8 mouse cellular contexts compared by ENCODE assay signal in genomic region chr11:3293361-3293760, GRCm38 (mm10). TPM values are rescaled to one million over a fixed set of nuclear protein-coding genes. Genes with fewer than 3 reads are reported as not detected.
DNase-seq lines count a peak whose midpoint lies in the region; ATAC-seq and TF ChIP-seq lines count a peak whose summit lies in the region.

No protein-coding gene starts in this region.

- no peak for TF ChIP-seq CTCF in gastrocnemius, adult 2 months (IDR thresholded peaks at IDR 0.05)
- TF ChIP-seq CTCF in thymus, adult 2 months (IDR thresholded peaks at IDR 0.05; ENCODE audit: borderline replicate concordance, control insufficient read depth, extremely low read depth, insufficient read depth, low read length, poor library complexity) = no peak

- H3K4me1 ChIP-seq in thymus, adult 2 months (replicated peaks; ENCODE audit: control insufficient read depth, insufficient read depth, low read length) = peaks cover 53% of the 10 kb centered on the region
- H3K4me1 ChIP-seq in liver, embryonic 12.5 days = peaks cover 90% of the 10 kb centered on the region

- H3K36me3 ChIP-seq in thymus, adult 2 months (ENCODE audit: control insufficient read depth, insufficient read depth, low read length) = peaks cover 16% of the 10 kb centered on the region; the same call in 1 of the 2 replicates
- H3K36me3 ChIP-seq in liver, embryonic 12.5 days = peaks cover 62% of the 10 kb centered on the region

- H3K4me2 ChIP-seq in liver, embryonic 12.5 days = peak overlapping the region; percentile 100

- peak overlapping the region; percentile 94 for H3K4me3 ChIP-seq in gastrocnemius, adult 2 months
- peak overlapping the region; percentile 71 for H3K4me3 ChIP-seq in thymus, adult 2 months (ENCODE audit: control insufficient read depth, insufficient read depth, low read length)
- peak overlapping the region; percentile 87 for H3K4me3 ChIP-seq in liver, embryonic 12.5 days

- whole genome bisulfite sequencing in thymus, adult 2 months = 8% methylated on average over 4 of the region's 4 CpGs
- WGBS in liver, embryonic 12.5 days (ENCODE audit: insufficient replicate concordance) = 57% methylated on average over 4 of the region's 4 CpGs

- H3K27ac ChIP-seq in gastrocnemius, adult 2 months = no peak overlapping the region; the same call in 1 of the 2 replicates
- peak overlapping the region; percentile 90 for H3K27ac ChIP-seq in thymus, adult 2 months (ENCODE audit: control insufficient read depth, insufficient read depth, low read length)
- peak overlapping the region; percentile 95 for H3K27ac ChIP-seq in liver, embryonic 12.5 days

- intact Hi-C loops in gastrocnemius, adult 2 months (cut with DNase I) = loop anchor here (5.0 kb wide), 1 partner anchor 34 kb away; no protein-coding TSS in a partner anchor

- TF ChIP-seq POLR2A in thymus, adult 2 months (IDR thresholded peaks at IDR 0.05; ENCODE audit: control insufficient read depth, extremely low read depth, insufficient read depth, low read length, poor library complexity) = no peak

- H3K27me3 ChIP-seq in thymus, adult 2 months (ENCODE audit: control insufficient read depth, insufficient read depth, low read length) = no peaks in the 10 kb centered on the region
- 0 out of 2 replicates have a peak, but pooled peaks cover 4% of the 10 kb centered on the region for H3K27me3 ChIP-seq in liver, embryonic 12.5 days (replicated peaks)

- no peaks in the 10 kb centered on the region for H3K9me3 ChIP-seq in liver, embryonic 12.5 days (replicated peaks)

- peak overlapping the region; percentile 92 for H3K9ac ChIP-seq in liver, embryonic 12.5 days

- no peak for DNase-seq in gastrocnemius, adult 2 months
- no peak for DNase-seq in gastrocnemius, postnatal 10 days
- DNase-seq in thymus, adult 2 months = no peak
- no peak for DNase-seq in thymus, adult 18-20 months
- no peak for DNase-seq in adrenal gland, adult 18-20 months (ENCODE audit: low spot score in 2 of 2)
- DNase-seq in cerebellum, postnatal 10 days = no peak

- no peak for ATAC-seq in liver, embryonic 12.5 days
- ATAC-seq in megakaryocyte progenitor cell, adult 5-6 weeks (replicated peaks; ENCODE audit: poor library complexity) = no peak

RNA-seq across cellular contexts. Expression of gene Patz1, which starts 4.7 kb away (rescaled TPM):
- 10 to 100 TPM; 11.9 to 17.2 TPM for total RNA-seq in gastrocnemius, adult 2 months (2021)
- total RNA-seq in gastrocnemius, postnatal 10 days (2021) = 10 to 100 TPM; 19.5 to 21.0 TPM
- polyA plus RNA-seq in thymus, adult 2 months (2012; rRNA removed) = 216 and 243 TPM in 2 replicates
- polyA plus RNA-seq in liver, embryonic 12.5 days (2016; fragmentation: Nextera tagmentation; extraction: Ambion mirVana) = 29.0 and 30.5 TPM in 2 replicates
- total RNA-seq in adrenal gland, adult 18-20 months (2021) = 10 to 100 TPM; 16.1 to 24.6 TPM
- 69.4 and 77.3 TPM in 2 replicates for total RNA-seq in megakaryocyte progenitor cell, adult 5-6 weeks (2015)
- 66.4 and 72.5 TPM in 2 replicates for total RNA-seq in megakaryocyte progenitor cell, adult 5-6 weeks (2017)

RNA-seq across cellular contexts. Expression of gene Drg1, which starts 27.1 kb away (rescaled TPM):
- 10 to 100 TPM; 44.1 to 45.0 TPM for total RNA-seq in gastrocnemius, adult 2 months (2021)
- 10 to 100 TPM; 47.3 to 52.0 TPM for total RNA-seq in gastrocnemius, postnatal 10 days (2021)
- 36.8 and 36.9 TPM in 2 replicates for polyA plus RNA-seq in thymus, adult 2 months (2012; rRNA removed)
- 167 and 169 TPM in 2 replicates for polyA plus RNA-seq in liver, embryonic 12.5 days (2016; fragmentation: Nextera tagmentation; extraction: Ambion mirVana)
- 10 to 100 TPM; 77.1 to 94.1 TPM for total RNA-seq in adrenal gland, adult 18-20 months (2021)
- total RNA-seq in megakaryocyte progenitor cell, adult 5-6 weeks (2015) = 253 and 258 TPM in 2 replicates
- total RNA-seq in megakaryocyte progenitor cell, adult 5-6 weeks (2017) = 196 and 234 TPM in 2 replicates

RNA-seq across cellular contexts. Expression of gene Pik3ip1, which starts 36.8 kb away (rescaled TPM):
- 10 to 100 TPM; 17.7 to 21.7 TPM for total RNA-seq in gastrocnemius, adult 2 months (2021)
- total RNA-seq in gastrocnemius, postnatal 10 days (2021) = 10 to 100 TPM; 11.0 to 15.8 TPM
- 151 and 153 TPM in 2 replicates for polyA plus RNA-seq in thymus, adult 2 months (2012; rRNA removed)
- 1.8 and 2.1 TPM in 2 replicates for polyA plus RNA-seq in liver, embryonic 12.5 days (2016; fragmentation: Nextera tagmentation; extraction: Ambion mirVana)
- 10 to 100 TPM in 1 of 2 experiments, 1 to 10 TPM in 1; 9.1 to 12.0 TPM for total RNA-seq in adrenal gland, adult 18-20 months (2021)
- total RNA-seq in megakaryocyte progenitor cell, adult 5-6 weeks (2015) = 16.6 and 20.1 TPM in 2 replicates
- 32.9 and 55.1 TPM in 2 replicates for total RNA-seq in megakaryocyte progenitor cell, adult 5-6 weeks (2017)
